Mouse (Mus musculus) ovary, postnatal 36 days (tissue): ENCODE measurements at regions not wholly inside any gene's neighbourhood (a gene's known extent, or its start where the extent isn't known, plus 50 kb on each side); places are given as distances from the start of the nearest gene placed in this dataset.

Experiments used
- DNase-seq: peaks from one replicate; pipeline ENCODE4 v3.0.0; 2022; ENCODE audit warnings: low spot score, mixed read lengths

GRCm38 (mm10) chr9:113085281-113085810, 622.7 kb downstream of the Pdcd6ip start:
- DNase-seq, result no peak

GRCm38 (mm10) chr9:113074866-113075265, 633.2 kb downstream of the Pdcd6ip start:
- no peak for DNase-seq

DNA sequence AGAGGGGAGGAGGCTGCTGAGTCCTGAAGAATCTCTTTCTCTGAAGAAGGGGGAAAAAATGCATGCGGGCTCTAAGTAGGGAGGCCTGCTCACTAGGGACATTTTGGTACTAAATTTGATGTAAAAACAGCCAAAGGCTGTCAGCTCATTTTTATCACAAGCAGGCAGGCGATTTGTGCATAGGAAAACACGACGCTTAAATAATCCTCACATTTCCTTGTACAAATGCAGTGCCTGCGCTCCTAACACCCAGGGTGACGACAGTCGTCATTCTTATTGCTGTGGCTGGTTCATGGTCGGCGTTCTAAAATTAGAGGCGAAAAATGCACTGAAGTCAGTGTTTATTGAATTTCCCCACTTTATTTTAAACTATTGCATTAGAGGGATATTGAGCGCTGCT, 650.6 kb downstream of the Pdcd6ip start:
- no peak for DNase-seq

GRCm38 (mm10) chr9:113044556-113045178, 663.4 kb downstream of the Pdcd6ip start:
- DNase-seq, result no peak

- DNase-seq, result no peak
Observed at GRCm38 (mm10) chr9:113040885-113041284, 667.2 kb downstream of the Pdcd6ip start.

- DNase-seq, result no peak
Observed at GRCm38 (mm10) chr9:113033996-113034395, 674.1 kb downstream of the Pdcd6ip start.

DNA sequence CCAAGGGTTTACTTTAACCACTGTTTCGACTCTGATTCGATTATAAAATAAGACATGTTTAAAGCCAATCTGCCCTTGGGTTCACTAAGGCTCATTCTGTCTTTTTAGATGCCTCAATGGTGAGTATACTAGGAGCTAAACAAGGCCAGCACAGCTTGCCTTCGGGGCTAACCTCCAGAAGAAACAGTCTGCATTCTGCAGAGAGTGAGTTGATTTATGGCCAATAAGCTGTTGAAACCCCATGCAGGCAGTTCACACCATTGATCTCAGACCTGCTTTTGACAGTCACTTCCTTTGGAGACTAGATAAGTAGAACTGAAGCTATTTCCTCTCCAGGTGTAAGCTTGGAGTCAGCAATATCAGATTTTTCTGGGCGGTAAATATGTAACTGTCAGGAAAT, 679.0 kb downstream of the Pdcd6ip start:
- DNase-seq, result no peak

- DNase-seq, result no peak
Observed at GRCm38 (mm10) chr9:113026904-113027193, 681.2 kb downstream of the Pdcd6ip start.

DNA sequence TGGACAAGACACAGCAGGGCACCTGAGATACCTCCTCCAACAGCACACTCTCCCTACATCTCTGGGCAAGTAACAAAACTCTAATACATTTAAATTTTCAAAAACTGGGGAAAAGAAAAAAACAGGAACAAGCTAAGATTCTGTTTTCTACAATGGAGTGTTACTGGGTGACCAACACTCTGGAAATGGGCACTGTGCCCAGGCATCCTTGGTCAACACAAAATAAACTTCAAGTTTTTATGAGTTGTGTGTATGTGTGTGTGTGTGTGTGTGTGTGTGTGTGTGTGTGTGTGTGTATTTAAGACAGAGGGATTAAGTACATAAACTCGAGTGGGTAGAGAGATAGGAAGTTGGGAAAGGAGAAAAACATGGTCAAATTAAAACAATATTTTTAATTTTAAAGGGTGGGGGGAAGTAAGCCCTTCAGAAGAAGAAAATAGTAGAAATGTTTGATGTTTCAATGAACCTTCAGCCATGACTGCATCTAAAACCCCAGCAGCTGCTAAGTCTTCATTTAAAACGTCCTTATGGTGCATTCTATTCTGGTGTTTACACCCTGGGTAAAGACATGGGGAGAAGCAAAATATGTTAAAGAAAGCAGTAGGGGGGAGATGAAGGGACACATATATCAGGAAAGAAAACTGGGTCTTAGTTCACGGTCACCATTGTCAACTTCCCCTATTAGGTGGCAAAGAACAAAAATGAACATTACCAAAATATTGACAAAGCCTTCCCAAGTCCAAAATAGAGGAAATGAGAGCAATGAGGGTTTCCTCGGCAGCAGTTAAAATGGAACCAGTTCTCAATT, 681.8 kb downstream of the Pdcd6ip start:
- peak; percentile 4 for DNase-seq

DNA sequence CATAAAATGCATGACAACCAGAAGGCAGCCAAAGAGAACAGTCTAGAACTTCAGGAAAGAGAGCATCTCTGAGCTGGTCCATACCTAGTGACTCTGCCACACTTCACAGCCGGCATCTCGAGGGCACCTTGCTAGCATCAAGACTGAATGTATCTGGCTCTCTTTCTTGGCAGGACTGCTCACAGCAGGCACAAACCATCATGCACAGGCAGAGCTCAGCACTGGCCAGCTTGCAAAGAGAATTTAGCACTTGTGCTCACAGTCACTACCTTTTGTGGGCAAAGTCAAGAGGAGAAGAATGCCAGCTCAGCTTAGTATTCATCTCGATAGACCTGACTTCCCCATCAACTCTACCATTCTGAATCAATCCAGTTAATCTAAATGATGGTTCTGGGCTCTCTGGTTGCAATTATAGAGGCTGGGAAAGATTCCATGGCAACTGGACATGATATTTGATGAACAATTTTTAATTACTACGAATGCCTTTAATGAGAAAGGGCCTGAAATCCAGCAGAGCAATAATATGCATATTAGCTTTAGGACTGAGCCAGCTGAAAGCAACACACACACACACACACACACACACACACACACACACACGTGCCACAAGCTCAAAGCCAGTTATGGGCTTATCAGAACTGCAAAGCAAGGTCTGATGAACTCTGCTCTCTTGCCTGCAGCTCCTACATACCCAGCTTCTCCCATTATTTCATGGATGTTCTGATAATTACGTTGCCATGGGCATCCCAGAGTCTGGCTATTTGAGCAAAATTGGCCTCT, 686.0 kb downstream of the Pdcd6ip start:
- no peak for DNase-seq

DNA sequence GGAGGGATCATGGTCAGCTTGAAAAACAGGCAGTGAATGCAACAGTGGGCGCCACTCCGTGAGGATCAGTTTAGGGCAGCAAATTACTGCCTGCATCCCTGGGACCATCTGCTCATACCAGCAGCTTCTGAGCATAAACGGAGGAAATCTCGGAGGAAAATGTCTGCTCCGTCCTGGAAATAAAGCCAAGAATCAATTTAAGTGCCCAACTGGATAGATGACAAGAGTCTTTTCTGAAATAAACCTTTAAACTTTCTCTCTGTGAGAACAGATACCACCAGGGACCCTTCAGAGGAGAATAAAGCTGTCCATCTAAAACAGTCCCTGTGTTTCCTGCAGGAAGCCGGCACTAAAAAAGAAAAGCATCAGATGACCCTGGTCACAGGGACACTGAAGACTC, 688.5 kb downstream of the Pdcd6ip start:
- no peak for DNase-seq

DNA sequence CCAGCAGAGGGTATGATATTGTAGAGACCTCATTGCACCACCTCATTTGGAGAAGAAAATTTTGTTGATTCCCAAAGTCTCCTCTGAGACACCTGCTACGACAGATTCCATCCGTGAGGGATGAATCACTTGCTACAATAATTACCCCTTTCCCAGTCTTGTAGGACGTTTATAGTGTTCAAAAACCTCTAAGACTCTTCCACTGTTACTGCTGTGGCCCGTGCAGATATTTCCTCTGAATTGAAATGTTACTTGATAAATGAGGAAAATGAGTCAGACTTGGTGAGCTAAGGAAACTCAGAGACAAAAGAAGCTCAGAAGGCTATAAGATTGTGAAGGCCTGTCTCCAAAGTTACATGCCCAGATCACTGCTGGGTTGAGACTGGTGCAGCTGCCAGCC, 700.0 kb downstream of the Pdcd6ip start:
- no peak for DNase-seq

GRCm38 (mm10) chr9:112996204-112996603, 711.9 kb downstream of the Pdcd6ip start:
- DNase-seq, result no peak

DNA sequence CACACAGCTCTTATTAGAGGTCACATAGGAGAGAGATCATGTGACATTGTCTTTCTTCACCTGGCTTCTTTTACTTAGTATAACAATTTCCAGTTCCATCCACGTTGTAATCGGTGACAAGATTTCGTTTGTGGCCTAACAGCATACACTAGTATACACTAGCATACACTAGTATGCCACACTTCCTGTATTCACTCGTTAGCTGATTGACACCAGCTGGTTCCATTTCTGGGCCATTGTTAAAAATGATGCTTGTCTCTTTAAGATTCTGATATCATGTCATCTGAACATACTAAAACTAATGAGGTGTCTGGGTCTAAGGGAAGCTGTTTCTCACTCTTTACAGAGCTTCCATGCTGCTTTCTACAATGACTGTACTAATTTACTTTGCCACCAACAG, 713.3 kb downstream of the Pdcd6ip start:
- DNase-seq, result no peak

- no peak for DNase-seq
Observed at GRCm38 (mm10) chr9:112993627-112994026, 714.4 kb downstream of the Pdcd6ip start.

- DNase-seq, result no peak
Observed at GRCm38 (mm10) chr9:112992937-112993336, 715.1 kb downstream of the Pdcd6ip start.

DNA sequence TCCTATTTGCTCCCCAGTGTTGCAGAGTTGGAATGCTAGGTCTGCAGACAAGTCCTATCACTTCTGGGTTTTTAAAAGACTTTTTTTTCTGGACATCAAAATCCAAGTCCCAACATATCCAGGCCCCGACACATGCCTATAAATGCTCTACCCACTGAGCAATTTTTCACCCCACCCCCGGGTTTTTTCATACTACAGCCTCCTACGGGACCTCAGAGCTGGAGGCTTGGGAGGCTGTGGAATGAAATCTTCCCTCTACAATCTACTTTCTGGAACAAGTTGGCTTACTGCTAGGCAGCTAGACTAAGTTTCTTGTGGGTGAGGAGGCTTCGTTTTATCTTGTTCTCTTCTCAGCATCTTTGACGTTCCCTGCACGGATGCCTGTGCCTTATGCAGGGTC, 724.7 kb downstream of the Pdcd6ip start:
- no peak for DNase-seq

- no peak for DNase-seq
Observed at GRCm38 (mm10) chr9:112951567-112951966, 715.8 kb upstream of the Arpp21 start.

GRCm38 (mm10) chr9:112950056-112950455, 714.3 kb upstream of the Arpp21 start:
- no peak for DNase-seq

DNA sequence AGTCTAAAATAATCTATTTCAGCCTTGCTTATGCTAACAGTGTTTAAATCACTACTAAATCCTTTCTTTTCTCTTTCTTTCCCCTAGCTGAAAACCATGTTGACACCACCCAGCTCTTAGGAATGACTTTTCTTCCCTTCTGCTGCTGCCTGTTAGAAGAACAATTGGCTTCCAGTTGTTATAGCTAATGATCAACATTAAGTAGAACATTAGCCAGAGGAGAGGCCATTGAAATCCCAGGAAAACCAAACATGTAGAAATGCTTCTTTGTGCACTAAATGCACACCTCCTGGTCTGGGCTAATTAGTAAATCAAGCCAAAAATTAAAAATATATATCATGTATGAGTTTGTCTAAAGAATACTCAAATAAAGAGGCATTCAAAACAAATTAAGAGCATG, 703.0 kb upstream of the Arpp21 start:
- no peak for DNase-seq

GRCm38 (mm10) chr9:112909311-112910101, 673.8 kb upstream of the Arpp21 start:
- DNase-seq, result no peak

DNA sequence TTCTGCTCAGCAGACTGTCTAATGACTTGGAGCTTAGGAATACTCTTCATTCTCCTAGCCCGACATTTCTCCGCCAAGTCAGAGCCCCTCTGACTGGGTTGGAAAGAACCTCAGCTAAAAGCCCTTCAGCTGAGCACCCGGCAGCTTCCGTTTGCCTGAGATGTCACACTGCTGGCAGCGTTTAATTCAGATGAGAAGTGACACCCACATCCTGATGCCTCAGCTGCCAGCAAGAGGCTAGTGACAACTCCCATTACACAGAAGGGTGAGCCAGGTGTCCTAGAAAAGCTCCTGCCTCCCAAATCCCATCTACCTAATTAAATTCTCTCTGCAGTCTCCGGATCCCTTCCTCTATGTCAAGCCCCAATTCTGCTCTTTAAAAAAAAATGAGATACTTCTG, 670.2 kb upstream of the Arpp21 start:
- no peak for DNase-seq
